Mouse (Mus musculus): ENCODE data around the gene Cox4i1. TPM values are rescaled to one million over a fixed set of nuclear protein-coding genes. Genes with fewer than 3 reads are reported as not detected.

Cox4i1 gene
- polyA plus RNA-seq, 1 experiment from 2014 or later, result 916 TPM

DNA sequence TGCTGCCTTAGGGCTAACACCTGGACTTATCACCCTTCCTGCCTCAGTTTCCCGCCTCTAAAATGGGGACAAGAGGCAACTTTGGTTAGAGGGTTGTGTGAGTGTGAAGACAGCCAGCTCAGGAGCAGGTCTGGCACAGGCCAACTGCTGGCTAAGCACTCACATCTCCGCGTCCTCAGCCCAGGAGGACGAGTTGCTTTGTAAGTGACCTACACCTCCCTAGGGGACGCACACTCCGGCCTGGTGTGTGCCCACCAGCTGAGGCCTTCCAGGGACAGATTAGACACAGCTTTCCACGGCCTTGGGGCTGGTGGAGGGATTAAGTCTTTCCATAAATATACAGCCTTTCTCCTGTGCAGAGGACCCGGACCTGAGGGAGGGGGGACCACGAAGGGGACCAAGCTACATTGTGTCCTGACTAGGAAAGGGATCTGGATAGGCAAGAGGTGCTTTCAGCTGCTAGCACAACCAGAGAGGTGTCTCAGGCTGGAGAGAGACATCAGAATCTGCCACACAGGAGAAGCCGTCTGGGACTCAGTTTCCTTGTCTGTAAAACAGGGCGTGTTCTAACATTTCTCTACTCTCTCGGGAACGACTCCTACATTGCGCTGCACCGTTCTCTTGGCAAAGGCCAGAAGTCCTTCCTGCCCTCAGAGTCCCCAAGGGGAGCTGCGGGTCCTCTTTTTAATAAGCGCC, 34.9 kb upstream of the Cox4i1 start:
- WGBS, result 33% methylated on average over 17 of the region's 17 CpGs
- H3K36me3 ChIP-seq, result no peaks in the 10 kb centered on the region; the same call in 1 of the 2 replicates
- H3K9me3 ChIP-seq, result peaks cover 7% of the 10 kb centered on the region
- peaks cover 26% of the 10 kb centered on the region for H3K4me1 ChIP-seq (replicated peaks)
- peak overlapping the region; percentile 99 for H3K4me2 ChIP-seq
- H3K27me3 ChIP-seq, result peaks cover 38% of the 10 kb centered on the region
- peak overlapping the region; percentile 80; the same call in 1 of the 2 replicates for H3K9ac ChIP-seq (replicated peaks)
- no peak for ATAC-seq (ENCODE audit: insufficient number of reproducible peaks, insufficient read depth, low FRiP score, low TSS enrichment, low read depth)
- peak overlapping the region; percentile 74 for H3K4me3 ChIP-seq (replicated peaks)
- no peak overlapping the region for H3K27ac ChIP-seq

- Histone ChIP-seq H3K9me3 (peaks cover 7% of the 10 kb centered on the region), H3K27ac (no peak overlapping the region), H3K9ac (replicated peaks) (peak overlapping the region; percentile 80), H3K4me2 (peak overlapping the region; percentile 99), H3K4me1 (replicated peaks) (peaks cover 26% of the 10 kb centered on the region), H3K36me3 (no peaks in the 10 kb centered on the region; the same call in 1 of the 2 replicates), H3K27me3 (peaks cover 38% of the 10 kb centered on the region), H3K4me3 (replicated peaks) (peak overlapping the region; percentile 74)
- under 1% methylated on average over 43 of the region's 44 CpGs for WGBS
- peak; percentile 35; the same call in 1 of the 2 replicates for ATAC-seq (ENCODE audit: insufficient number of reproducible peaks, insufficient read depth, low FRiP score, low TSS enrichment, low read depth)
Measured at GRCm38 (mm10) chr8:120633665-120634271, 34.3 kb upstream of the Cox4i1 start.

GRCm38 (mm10) chr8:120634329-120634839, 33.6 kb upstream of the Cox4i1 start:
- WGBS, result 2% methylated on average over 40 of the region's 42 CpGs
- Histone ChIP-seq H3K4me2 (peak overlapping the region; percentile 99), H3K27ac (no peak overlapping the region), H3K27me3 (peaks cover 38% of the 10 kb centered on the region), H3K4me1 (replicated peaks) (peaks cover 26% of the 10 kb centered on the region), H3K9me3 (peaks cover 7% of the 10 kb centered on the region), H3K4me3 (replicated peaks) (peak overlapping the region; percentile 74), H3K36me3 (no peaks in the 10 kb centered on the region; the same call in 1 of the 2 replicates), H3K9ac (replicated peaks) (peak overlapping the region; percentile 80)
- ATAC-seq (ENCODE audit: insufficient number of reproducible peaks, insufficient read depth, low FRiP score, low TSS enrichment, low read depth), result no peak; the same call in 1 of the 2 replicates

GRCm38 (mm10) chr8:120641245-120641644, 26.8 kb upstream of the Cox4i1 start:
- WGBS, result 37% methylated on average over 8 of the region's 8 CpGs
- Histone ChIP-seq H3K27ac (no peak overlapping the region), H3K4me3 (replicated peaks) (no peak overlapping the region), H3K9ac (replicated peaks) (no peak overlapping the region), H3K4me1 (replicated peaks) (no peaks in the 10 kb centered on the region; the same call in 1 of the 2 replicates), H3K36me3 (no peaks in the 10 kb centered on the region), H3K27me3 (no peaks in the 10 kb centered on the region), H3K4me2 (no peak overlapping the region), H3K9me3 (no peaks in the 10 kb centered on the region)
- ATAC-seq (ENCODE audit: insufficient number of reproducible peaks, insufficient read depth, low FRiP score, low TSS enrichment, low read depth), result no peak

DNA sequence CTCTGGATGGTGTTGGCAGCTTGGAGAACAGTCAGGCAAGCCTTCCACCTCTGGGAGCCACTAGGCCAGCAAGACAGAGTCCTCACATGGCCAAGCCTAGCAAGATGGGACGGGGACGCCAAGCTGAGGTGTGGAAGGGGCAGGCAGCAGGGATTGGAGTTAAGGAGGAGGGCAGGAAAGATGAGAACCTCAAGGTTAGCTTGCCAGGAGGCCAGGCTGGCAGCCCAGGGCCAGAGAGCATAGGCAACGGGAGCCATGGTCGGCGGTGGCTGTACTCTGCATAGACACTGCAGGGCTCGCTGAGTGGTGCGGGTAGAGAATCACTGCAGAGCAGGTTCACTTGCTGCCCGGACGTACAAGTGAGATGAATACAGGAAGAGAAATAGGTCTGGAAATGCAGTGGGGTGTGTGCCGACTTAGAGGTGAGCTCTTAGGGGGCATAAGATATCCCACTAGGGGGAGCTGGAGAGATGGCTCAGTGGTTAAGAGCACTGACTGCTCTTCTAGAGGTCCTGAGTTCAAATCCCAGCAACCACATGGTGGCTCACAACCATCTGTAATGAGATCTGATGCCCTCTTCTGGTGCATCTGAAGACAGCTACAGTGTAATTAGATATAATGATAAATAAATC, 25.9 kb upstream of the Cox4i1 start:
- Histone ChIP-seq H3K9ac (replicated peaks) (no peak overlapping the region), H3K27ac (no peak overlapping the region), H3K27me3 (no peaks in the 10 kb centered on the region), H3K9me3 (no peaks in the 10 kb centered on the region), H3K36me3 (no peaks in the 10 kb centered on the region), H3K4me1 (replicated peaks) (no peaks in the 10 kb centered on the region; the same call in 1 of the 2 replicates), H3K4me2 (no peak overlapping the region), H3K4me3 (replicated peaks) (no peak overlapping the region)
- WGBS, result 79% methylated on average over 10 of the region's 10 CpGs
- ATAC-seq (ENCODE audit: insufficient number of reproducible peaks, insufficient read depth, low FRiP score, low TSS enrichment, low read depth), result no peak

- no peaks in the 10 kb centered on the region for H3K36me3 ChIP-seq
- H3K4me2 ChIP-seq, result no peak overlapping the region
- H3K9ac ChIP-seq (replicated peaks), result no peak overlapping the region
- no peak for ATAC-seq (ENCODE audit: insufficient number of reproducible peaks, insufficient read depth, low FRiP score, low TSS enrichment, low read depth)
- 84% methylated on average over 7 of the region's 7 CpGs for WGBS
- H3K27ac ChIP-seq, result no peak overlapping the region
- H3K27me3 ChIP-seq, result no peaks in the 10 kb centered on the region
- no peak overlapping the region for H3K4me3 ChIP-seq (replicated peaks)
- no peaks in the 10 kb centered on the region for H3K9me3 ChIP-seq
- no peaks in the 10 kb centered on the region; the same call in 1 of the 2 replicates for H3K4me1 ChIP-seq (replicated peaks)
Measured at GRCm38 (mm10) chr8:120644663-120645062, 23.4 kb upstream of the Cox4i1 start.

- no peak within 1 kb of the TSS for H3K27ac ChIP-seq
- H3K9me3 ChIP-seq, result no peaks in the 10 kb centered on the region
- H3K36me3 ChIP-seq, result peaks cover 10% of the 10 kb centered on the region; the same call in 1 of the 2 replicates
- no peak within 1 kb of the TSS for H3K4me3 ChIP-seq (replicated peaks)
- no peak for ATAC-seq (ENCODE audit: insufficient number of reproducible peaks, insufficient read depth, low FRiP score, low TSS enrichment, low read depth)
- H3K4me2 ChIP-seq, result no peak within 1 kb of the TSS
- H3K9ac ChIP-seq (replicated peaks), result no peak within 1 kb of the TSS
- 59% methylated on average over 7 of the region's 7 CpGs for WGBS
- H3K4me1 ChIP-seq (replicated peaks), result no peaks in the 10 kb centered on the region; the same call in 1 of the 2 replicates
- H3K27me3 ChIP-seq, result no peaks in the 10 kb centered on the region
Measured at GRCm38 (mm10) chr8:120647532-120647931, 20.5 kb upstream of the Cox4i1 start, which contains the start of gene 1190005I06Rik. Gene 1190005I06Rik (minus strand): TSS chr8:120647632.

- H3K4me2 ChIP-seq, result no peak overlapping the region
- 94% methylated on average over 7 of the region's 7 CpGs for WGBS
Measured at GRCm38 (mm10) chr8:120656322-120657052, 11.5 kb upstream of the Cox4i1 start.

GRCm38 (mm10) chr8:120657415-120657814, 10.6 kb upstream of the Cox4i1 start:
- Histone ChIP-seq H3K4me3 (replicated peaks) (no peak overlapping the region), H3K9ac (replicated peaks) (no peak overlapping the region), H3K27me3 (no peaks in the 10 kb centered on the region), H3K4me1 (replicated peaks) (no peaks in the 10 kb centered on the region), H3K4me2 (no peak overlapping the region), H3K36me3 (peaks cover 84% of the 10 kb centered on the region), H3K9me3 (no peaks in the 10 kb centered on the region), H3K27ac (no peak overlapping the region)
- ATAC-seq (ENCODE audit: insufficient number of reproducible peaks, insufficient read depth, low FRiP score, low TSS enrichment, low read depth), result no peak
- 93% methylated on average over 8 of the region's 8 CpGs for WGBS

More at GRCm38 (mm10) chr8:120656322-120657052, 11.5 kb upstream of the Cox4i1 start:
- no peak for ATAC-seq (ENCODE audit: insufficient number of reproducible peaks, insufficient read depth, low FRiP score, low TSS enrichment, low read depth)
- Histone ChIP-seq H3K27me3 (no peaks in the 10 kb centered on the region), H3K9me3 (no peaks in the 10 kb centered on the region), H3K36me3 (peaks cover 84% of the 10 kb centered on the region), H3K27ac (no peak overlapping the region), H3K4me1 (replicated peaks) (no peaks in the 10 kb centered on the region), H3K4me3 (replicated peaks) (no peak overlapping the region), H3K9ac (replicated peaks) (no peak overlapping the region)

DNA sequence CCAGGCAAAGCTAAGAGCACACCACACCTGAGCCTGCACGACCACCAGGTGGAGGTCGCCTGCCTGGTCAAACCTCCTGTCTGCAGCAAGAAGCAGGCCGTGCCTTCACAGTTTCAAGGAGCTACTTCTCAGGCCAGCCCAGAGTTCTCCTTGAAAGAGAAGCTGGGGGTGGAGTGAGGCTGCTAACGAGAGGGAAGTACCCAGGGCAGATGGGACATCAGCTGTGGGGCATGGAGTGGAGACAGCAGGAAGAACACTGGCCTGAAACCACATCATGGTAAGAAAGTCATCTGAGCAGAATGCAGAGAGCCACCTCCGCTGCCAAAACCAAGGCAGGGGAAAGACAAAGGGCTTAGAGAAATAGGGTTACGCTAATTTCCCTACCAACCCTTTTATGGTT, 3.5 kb upstream of the Cox4i1 start:
- H3K36me3 ChIP-seq, result peaks cover 41% of the 10 kb centered on the region
- no peak overlapping the region for H3K4me3 ChIP-seq (replicated peaks)
- no peaks in the 10 kb centered on the region for H3K9me3 ChIP-seq
- H3K4me1 ChIP-seq (replicated peaks), result peaks cover 35% of the 10 kb centered on the region
- no peak for ATAC-seq (ENCODE audit: insufficient number of reproducible peaks, insufficient read depth, low FRiP score, low TSS enrichment, low read depth)
- no peaks in the 10 kb centered on the region for H3K27me3 ChIP-seq
- no peak overlapping the region for H3K9ac ChIP-seq (replicated peaks)
- WGBS, result 80% methylated on average over 6 of the region's 6 CpGs
- no peak overlapping the region for H3K4me2 ChIP-seq
- no peak overlapping the region for H3K27ac ChIP-seq
